Mouse (Mus musculus): ENCODE data around the gene Gm21969. TPM values are rescaled to one million over a fixed set of nuclear protein-coding genes. Genes with fewer than 3 reads are reported as not detected.

Gm21969 gene
- polyA plus RNA-seq, 1 experiment from 2014 or later, result not detected

DNA sequence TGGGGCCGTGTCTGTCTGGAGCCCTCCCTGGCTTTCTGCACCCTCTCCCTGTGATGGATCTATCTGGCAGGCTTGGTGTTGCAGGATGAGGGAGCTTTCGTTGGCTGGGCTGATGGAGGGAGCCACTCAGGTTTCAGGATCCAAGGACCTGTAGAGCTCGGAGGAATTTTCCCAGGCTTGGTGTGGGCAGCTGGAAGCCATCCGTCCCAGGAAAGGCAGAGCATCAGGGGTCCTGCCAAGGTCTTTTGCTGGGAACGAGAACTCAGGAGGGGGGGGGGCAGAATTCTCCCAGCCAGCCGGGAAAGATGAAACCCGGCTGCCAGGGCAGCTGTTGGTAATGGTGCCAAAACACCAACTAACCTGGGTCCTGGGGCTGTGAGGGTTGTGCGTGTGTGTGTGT, 95.6 kb downstream of the Gm21969 start:
- 62% methylated on average over 8 of the region's 8 CpGs for WGBS
- peaks cover 74% of the 10 kb centered on the region for H3K27me3 ChIP-seq (ENCODE audit: insufficient read depth, poor library complexity, severe bottlenecking)
- H3K36me3 ChIP-seq, result no peaks in the 10 kb centered on the region
- no peak overlapping the region for H3K4me3 ChIP-seq
- peaks cover 5% of the 10 kb centered on the region; the same call in 1 of the 2 replicates for H3K4me1 ChIP-seq
- no peak overlapping the region for H3K27ac ChIP-seq
- no peak for DNase-seq (ENCODE audit: low spot score)
- H3K9me3 ChIP-seq, result no peaks in the 10 kb centered on the region

GRCm38 (mm10) chr4:139702914-139703313, 99.9 kb downstream of the Gm21969 start:
- Histone ChIP-seq H3K4me3 (no peak overlapping the region), H3K27ac (no peak overlapping the region), H3K9me3 (no peaks in the 10 kb centered on the region), H3K27me3 (ENCODE audit: insufficient read depth, poor library complexity, severe bottlenecking) (peaks cover 71% of the 10 kb centered on the region), H3K36me3 (no peaks in the 10 kb centered on the region), H3K4me1 (peaks cover under 1% of the 10 kb centered on the region; the same call in 1 of the 2 replicates)
- no peak for DNase-seq (ENCODE audit: low spot score)
- 43% methylated on average over 4 of the region's 4 CpGs for WGBS

GRCm38 (mm10) chr4:139703468-139703867, 100.5 kb downstream of the Gm21969 start:
- Histone ChIP-seq H3K4me3 (no peak overlapping the region), H3K9me3 (no peaks in the 10 kb centered on the region), H3K27me3 (ENCODE audit: insufficient read depth, poor library complexity, severe bottlenecking) (peaks cover 66% of the 10 kb centered on the region), H3K4me1 (no peaks in the 10 kb centered on the region), H3K36me3 (no peaks in the 10 kb centered on the region), H3K27ac (no peak overlapping the region)
- DNase-seq (ENCODE audit: low spot score), result no peak
- WGBS, result 77% methylated on average over 11 of the region's 11 CpGs

DNA sequence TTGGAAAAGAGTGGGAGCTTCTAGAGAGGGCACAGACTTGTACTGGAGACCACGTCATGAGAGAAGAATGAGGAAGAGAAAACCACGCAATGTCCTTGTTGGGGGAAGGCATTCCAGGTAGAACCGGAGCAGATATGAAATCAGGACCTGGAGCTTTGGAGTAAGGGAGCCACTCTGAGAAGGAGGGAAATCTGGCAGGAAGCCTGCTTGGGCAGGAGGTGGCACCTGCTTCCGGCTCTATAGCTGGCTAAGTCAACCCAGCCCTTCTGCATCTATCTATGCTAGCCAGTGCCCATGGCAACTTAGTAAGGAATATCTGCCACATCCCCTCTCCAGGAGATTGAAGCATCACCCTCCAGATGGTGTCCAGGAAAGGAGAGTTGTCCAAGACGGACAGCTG, 103.0 kb downstream of the Gm21969 start:
- 76% methylated on average over 5 of the region's 5 CpGs for WGBS
- H3K36me3 ChIP-seq, result no peaks in the 10 kb centered on the region
- no peaks in the 10 kb centered on the region for H3K9me3 ChIP-seq
- no peaks in the 10 kb centered on the region for H3K4me1 ChIP-seq
- H3K27me3 ChIP-seq (ENCODE audit: insufficient read depth, poor library complexity, severe bottlenecking), result peaks cover 66% of the 10 kb centered on the region
- no peak for DNase-seq (ENCODE audit: low spot score)
- no peak overlapping the region for H3K27ac ChIP-seq
- H3K4me3 ChIP-seq, result no peak overlapping the region

DNA sequence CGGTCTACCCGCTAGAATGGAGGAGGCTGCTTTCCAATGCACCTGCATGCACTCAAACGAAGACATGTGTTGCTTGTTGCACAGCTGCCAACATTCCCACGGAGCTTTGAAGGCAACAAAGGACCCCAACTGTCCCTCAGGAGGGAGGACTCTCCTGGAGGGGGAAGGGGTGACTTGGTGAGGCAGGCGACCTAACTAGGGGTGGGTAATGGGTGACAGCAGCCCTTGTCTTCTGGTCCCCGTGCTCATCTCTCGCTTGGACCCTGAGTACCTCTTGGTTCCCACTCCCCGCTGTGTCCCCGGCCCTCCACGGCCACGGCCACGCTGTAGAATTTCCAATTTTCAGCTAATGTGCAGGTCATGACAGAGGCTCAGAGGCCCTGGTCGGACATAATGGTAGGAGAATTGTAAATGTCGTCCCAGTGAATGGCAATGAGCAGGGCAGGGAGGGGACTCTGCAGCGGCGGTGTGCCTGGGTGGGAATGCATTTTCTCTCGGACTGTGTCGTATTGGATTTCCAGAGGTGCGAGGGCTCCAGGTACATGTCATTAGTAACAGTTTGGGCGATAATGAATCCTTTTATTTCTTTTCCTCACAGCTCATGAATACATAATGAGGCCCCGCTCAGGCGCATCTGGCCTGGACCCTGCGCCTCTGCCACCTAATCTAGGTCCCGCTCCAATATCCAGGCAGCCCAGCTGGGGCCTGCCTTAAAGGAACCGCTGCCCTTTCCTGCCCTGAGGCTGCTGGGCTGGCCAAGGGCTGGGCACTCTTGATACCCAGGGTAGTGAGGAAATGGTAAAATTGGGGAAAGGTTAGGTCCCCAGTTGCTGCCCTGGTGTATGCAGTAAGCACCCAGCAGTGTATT, 107.7 kb downstream of the Gm21969 start:
- no peak overlapping the region for H3K4me3 ChIP-seq
- H3K27ac ChIP-seq, result no peak overlapping the region
- peaks cover 80% of the 10 kb centered on the region for H3K27me3 ChIP-seq (ENCODE audit: insufficient read depth, poor library complexity, severe bottlenecking)
- peaks cover 6% of the 10 kb centered on the region; the same call in 1 of the 2 replicates for H3K4me1 ChIP-seq
- DNase-seq (ENCODE audit: low spot score), result no peak
- no peaks in the 10 kb centered on the region for H3K36me3 ChIP-seq
- H3K9me3 ChIP-seq, result no peaks in the 10 kb centered on the region
- WGBS, result 38% methylated on average over 25 of the region's 25 CpGs

Small RNA genes within 50 kb of the gene (microRNA-seq; reads per million reads assigned to microRNA genes)
- gene Gm25571, result not detected
- gene Mir7020, result not detected

Other genes starting within 250 kb of the Gm21969 start
- 3.4 and 4.8 TPM in 2 replicates for gene Iffo2, start 72.6 kb upstream of the Gm21969 start, polyA plus RNA-seq (2016; fragmentation: Nextera tagmentation; extraction: Ambion mirVana)
- 28.0 and 28.3 TPM in 2 replicates for gene Aldh4a1, start 19.7 kb downstream of the Gm21969 start, polyA plus RNA-seq (2016; fragmentation: Nextera tagmentation; extraction: Ambion mirVana)
- gene Tas1r2, start 50.4 kb downstream of the Gm21969 start, polyA plus RNA-seq (2016; fragmentation: Nextera tagmentation; extraction: Ambion mirVana), result not detected in 2 replicates
- 0.03 TPM in 1 of 2 replicates, not detected in the other for gene Pax7, start 230.3 kb downstream of the Gm21969 start, polyA plus RNA-seq (2016; fragmentation: Nextera tagmentation; extraction: Ambion mirVana)

Measured in heart, embryonic 10.5 days (tissue).